Mouse (Mus musculus): Measurements from ENCODE around the gene Birc5.

DNA sequence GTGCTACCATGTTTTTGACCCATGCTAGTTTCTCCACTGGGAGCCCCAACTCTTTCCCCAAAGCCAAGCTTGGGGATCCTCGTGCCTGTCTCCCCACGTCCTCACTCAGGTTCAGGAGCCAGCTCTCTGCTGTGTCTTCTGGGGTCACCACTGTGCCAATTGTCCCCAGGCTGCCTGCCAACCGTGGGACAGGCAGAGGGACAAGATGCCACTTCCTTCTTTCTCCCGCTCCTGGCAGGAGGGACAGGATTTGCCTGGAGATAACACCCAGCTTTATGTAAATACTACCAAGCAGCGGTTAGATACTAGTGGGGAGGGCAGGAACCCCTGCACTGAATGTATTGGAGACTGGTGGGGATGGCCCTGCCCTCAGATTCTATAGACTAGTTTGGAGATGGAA, 35.2 kb upstream of the Birc5 start:
- TF ChIP-seq CTCF (IDR thresholded peaks at IDR 0.05; ENCODE audit: borderline replicate concordance, extremely low read depth, insufficient read depth, insufficient read length) (no peak), POLR2A (IDR thresholded peaks at IDR 0.05; ENCODE audit: borderline replicate concordance, extremely low read depth, insufficient read depth, insufficient read length, poor library complexity, severe bottlenecking) (no peak)

Measured in brain, embryonic 14.5 days (tissue).